Mouse (Mus musculus) layer of hippocampus, postnatal 14 days (tissue): Measurements from ENCODE around the gene Catsperz. TPM values are rescaled to one million over a fixed set of nuclear protein-coding genes. Genes with fewer than 3 reads are reported as not detected.

Experiments
- DNase-seq, 2 experiments: peaks; one replicate each; pipeline ENCODE4 v3.0.0; 2021 to 2022; ENCODE audit warnings: low spot score in 2 of 2, mixed read lengths in 1 of 2
- total RNA-seq, 2 experiments: library from RNA; stranded (reverse); gene quantifications; 2 replicates each; pipeline ENCODE4 v1.2.3; 2021

Gene Catsperz
- total RNA-seq, 2 experiments from 2014 or later, result 13.3 to 14.4 TPM

GRCm38 (mm10) chr19:6948186-6948585 is 23.0 kb upstream of the Catsperz start:
- DNase-seq, result no peak

DNA sequence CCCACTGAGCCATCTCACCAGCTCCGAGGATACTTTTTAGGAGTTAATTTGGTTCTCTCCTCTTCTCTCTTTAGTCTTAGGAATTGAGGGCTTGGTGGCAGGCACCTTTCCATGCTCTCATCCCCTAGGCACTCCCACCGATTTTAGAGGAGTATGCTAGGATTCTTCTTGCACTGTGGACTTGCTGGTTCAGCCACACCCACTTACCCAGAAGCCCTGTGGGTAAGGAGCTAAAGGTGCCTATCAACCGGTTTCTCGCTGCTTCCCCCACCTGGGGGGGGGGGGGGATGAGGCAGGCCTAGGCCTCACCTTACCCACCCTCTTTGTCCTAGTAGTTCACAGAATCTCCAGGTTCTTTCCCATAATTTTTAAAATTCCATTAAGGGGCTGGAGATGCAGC is 22.6 kb upstream of the Catsperz start:
- no peak for DNase-seq

DNA sequence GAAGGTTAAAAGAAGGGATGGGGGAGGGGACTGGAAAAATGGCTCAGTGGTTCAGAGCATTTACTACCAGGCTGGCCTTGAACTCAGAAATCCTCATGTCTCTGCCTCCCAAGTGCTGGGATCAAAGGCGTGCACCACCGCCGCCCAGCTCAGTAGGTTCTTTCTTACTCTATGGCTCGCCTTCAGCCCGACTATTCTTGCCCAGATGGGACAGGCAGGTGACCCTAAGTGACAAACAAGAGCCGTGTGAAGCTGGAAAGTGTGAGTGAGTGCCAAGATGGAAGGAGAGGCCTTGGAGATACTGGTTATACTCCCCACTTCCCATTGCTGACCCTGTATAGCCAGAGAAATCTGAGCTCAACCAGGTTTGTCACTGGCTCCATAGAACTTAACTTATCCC is 18.5 kb upstream of the Catsperz start:
- DNase-seq, result no peak

- no peak for DNase-seq
Measured at GRCm38 (mm10) chr19:6942764-6943163, 17.6 kb upstream of the Catsperz start.

GRCm38 (mm10) chr19:6942249-6942691 is 17.1 kb upstream of the Catsperz start, which contains the start of gene Gpr137:
Gene Gpr137 (minus strand): TSS chr19:6942480.
- DNase-seq, result peak; percentile 90 to 94

GRCm38 (mm10) chr19:6941372-6942248 is 16.4 kb upstream of the Catsperz start, which contains the start of gene Bad:
Gene Bad (plus strand): TSS chr19:6941861.
- DNase-seq, result peak; percentile 95 to 98

DNA sequence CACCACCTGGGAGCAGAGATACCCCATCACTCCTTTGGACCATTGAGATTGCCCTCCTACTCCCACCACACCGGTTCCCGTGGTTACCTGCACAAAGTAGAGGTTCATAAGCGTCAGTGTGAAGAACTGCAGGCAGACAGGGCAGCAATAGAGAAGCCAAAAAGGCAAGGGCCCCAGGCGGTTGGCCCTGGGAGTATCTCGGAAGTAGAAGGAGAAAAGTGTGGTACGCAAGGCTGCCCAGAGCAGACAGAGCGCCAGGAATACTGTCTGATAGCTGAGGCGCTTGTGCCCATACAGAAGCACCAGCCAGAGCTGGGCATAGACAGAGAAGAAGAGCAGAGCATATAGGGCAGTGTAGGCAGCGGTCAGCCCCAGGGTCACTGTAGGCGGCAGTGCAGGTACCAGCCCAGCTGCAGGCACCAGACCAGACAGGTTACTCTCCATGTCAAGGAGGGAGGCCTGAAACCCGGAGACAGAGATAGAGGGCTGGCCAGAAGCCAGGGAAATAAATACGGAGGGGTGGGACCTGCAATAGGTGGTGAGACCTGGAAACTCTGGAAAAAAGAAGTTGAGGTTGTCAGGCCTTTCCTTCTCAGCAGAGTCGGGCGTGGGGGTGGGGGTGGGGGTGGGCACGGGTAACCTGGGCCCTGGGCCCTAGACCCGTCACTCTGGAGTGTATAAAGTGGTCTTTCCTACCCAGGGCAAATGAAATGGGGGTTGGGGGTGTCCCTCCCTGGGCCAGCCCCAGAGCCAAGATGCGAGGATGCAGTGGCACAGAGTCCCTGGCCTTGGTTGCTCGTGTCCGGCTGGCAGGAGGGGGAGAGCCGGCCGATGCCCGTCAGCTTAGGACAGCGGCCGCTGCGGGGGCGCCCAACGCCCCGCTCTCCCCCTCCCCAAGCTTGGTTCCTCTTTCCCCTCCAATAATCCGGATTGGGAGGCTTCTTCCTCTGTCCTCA is 15.5 kb upstream of the Catsperz start:
- no peak for DNase-seq

- no peak for DNase-seq
Measured at GRCm38 (mm10) chr19:6939106-6940002, 14.2 kb upstream of the Catsperz start.

DNA sequence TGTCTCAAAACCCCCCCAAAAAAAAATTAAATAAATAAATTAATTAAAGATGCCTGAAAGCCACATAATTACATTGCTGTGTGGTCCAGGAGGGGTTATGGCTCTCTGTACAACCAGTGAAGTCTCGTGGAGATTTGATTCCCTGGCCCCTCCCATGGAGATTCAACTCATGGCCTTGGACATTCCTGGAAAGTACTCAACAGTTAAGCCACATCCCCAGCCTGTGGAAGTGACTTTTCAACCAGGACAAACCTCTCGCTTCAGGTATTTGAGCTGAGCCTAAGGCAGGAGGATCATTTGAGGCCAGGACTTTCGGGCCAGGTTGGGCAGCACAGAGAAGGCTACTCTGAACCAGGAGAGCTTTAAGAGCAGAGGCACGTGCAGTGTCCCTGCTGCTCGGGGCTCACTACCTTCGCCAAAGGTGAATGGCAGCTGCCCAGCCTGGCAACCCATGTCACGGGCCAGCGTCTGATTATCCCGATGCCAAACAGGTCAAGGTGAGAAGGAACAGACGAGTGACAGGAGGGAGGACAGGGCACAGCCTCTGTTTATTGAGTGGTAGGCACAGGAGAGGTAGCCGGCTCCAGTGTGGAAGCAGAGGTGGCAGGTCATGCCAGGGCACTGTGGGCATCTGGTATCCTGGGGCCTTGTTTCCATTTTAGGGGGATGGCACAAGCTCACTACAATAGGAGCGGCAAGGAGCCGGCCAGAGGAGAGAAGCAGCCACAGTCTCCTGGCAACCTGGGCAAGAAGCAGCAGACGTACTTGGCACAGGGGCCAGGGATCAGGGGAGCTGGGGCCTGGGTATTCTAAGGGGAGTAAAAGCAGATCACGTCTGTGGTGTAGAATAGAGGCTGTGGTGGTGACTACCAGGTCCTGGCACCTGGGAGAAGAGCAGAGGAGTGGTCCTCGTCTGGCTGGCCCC is 12.6 kb upstream of the Catsperz start:
- DNase-seq, result no peak

DNA sequence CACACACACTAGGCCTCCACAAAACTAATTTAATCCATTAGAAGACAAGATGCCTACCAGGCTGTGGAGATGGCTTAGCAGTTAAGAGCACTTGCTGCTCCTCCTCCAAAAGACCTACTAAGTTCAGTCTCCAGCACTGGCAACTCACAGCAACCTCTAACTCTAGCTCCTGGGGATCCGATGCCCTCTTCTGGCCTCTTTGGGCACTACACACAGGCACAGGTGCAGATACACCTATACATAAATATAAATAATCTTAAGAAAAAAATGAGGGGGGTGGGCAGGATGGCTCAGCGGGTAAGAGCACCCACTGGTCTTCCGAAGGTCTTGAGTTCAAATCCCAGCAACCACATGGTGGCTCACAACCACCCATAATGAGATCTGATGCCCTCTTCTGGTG is 11.1 kb upstream of the Catsperz start:
- no peak for DNase-seq

DNA sequence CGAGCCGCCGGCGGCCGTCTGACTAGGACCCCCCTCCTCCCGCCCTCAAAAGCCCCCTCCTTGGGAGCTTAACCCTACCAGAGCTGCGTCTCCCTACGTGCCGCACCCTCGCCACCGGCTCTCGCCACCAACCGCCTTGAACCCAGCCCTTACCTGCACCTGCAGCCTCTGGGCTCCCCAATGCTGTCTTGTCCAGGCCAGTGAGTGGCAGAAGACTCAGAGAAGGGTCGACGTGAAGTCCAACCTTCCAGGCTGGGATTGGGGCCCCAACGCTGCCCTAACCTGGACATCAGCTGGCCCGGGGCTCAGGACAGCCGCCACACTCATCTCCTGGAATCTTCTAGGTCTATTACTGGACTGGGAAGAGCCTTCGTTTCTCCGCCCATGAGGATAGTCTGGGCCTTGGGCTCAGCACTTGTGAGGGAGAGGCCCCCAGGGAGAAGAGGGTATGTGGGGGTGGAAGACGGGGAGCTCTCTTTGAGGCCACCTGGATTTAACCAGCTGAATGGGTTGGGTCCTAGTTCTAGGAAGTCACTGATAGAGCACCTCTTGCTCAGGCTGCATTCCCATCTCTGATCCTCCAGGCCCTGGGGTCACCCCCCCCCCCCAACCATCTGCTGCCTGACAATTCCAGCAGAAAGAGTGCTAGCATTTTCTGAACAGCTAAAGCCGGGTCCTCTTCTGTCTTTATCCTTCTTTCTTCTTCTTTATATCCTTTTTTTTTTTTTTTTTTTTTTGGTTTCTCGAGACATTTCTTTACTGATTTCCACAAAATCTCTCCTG is 9.2 kb upstream of the Catsperz start, which contains the start of gene Kcnk4:
TSS of gene Kcnk4 (minus strand) at position 321 of the 783 bp plus-strand sequence.
- no peak for DNase-seq

GRCm38 (mm10) chr19:6933436-6934194 is 8.4 kb upstream of the Catsperz start:
- peak in 1 of 2 experiments; percentile 47 for DNase-seq

DNA sequence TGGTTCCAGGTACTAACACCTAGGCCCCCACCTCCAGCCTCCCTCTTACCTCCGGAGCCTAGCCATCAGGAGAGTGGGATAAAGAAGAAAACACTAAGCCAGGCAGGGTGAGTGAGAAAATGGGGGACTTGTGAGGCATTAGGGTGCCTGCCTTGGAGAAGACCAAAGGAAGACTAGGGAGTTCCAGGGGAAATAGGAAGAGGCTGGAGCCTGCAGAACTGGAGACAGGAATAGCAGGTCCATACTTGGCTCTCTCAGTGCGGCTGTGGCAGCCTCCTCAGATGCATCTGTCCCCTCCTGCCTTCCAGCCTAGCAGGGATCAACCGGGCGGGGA is 7.9 kb upstream of the Catsperz start:
- DNase-seq, result no peak

GRCm38 (mm10) chr19:6932018-6932417 is 6.8 kb upstream of the Catsperz start:
- no peak for DNase-seq

- no peak for DNase-seq
Measured at GRCm38 (mm10) chr19:6931002-6931401, 5.8 kb upstream of the Catsperz start.

- DNase-seq, result no peak
Measured at GRCm38 (mm10) chr19:6928080-6928479, 2.9 kb upstream of the Catsperz start.

- DNase-seq, result no peak
Measured at GRCm38 (mm10) chr19:6926559-6927255, 1.5 kb upstream of the Catsperz start.
